Mouse (Mus musculus): ENCODE data around the gene Scyl1. TPM values are rescaled to one million over a fixed set of nuclear protein-coding genes. Genes with fewer than 3 reads are reported as not detected.
A peak's percentile ranks its signal among the peaks of the same experiment; 100 is the strongest.
"Not testable (repeated sequence)": the region's sequence is repeated elsewhere in the genome, so short reads cannot be mapped to it uniquely, and the experiment has no call there.

Scyl1 gene
- polyA plus RNA-seq, 1 experiment from 2014 or later, result 74.9 TPM

DNA sequence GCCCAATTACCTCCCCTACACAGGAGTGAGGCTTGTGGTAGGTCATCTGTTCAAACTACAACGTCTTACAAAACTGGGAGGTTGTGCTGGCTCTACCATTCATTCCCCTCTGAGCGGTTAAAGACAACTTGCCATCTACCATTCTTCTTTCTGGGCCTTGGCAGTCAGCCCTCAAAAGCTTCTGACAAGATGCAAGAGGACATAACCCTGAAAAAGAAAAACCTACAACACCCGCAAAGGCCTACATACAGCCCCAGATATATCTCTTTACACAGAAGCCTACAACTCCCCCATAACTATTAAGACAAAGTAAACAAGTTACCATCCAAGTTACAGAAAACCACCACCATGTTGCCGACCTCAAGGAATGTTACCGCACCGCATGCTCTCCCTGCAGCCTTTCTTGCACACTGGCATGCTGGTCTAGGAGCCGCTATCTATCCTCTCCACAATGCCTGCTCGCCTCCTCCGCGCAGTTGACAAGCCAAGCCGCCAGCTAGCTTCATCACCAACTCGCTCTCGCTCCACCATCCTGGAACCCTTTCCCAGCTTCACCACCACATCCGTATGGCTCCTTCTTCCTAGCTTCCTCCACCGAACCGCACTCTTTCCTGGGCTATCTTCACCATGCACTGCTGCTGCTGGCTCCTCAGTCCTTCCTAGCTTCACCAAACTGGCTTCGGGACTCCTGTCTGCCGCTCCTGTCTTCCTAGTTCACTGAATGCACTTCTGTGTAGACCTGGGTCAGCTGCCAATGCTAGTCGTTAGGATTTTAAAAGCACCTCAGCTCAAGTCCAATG is 29.6 kb upstream of the Scyl1 start:
- Histone ChIP-seq H3K4me3 (peak overlapping the region; percentile 69), H3K9me3 (no peaks in the 10 kb centered on the region), H3K27me3 (replicated peaks; ENCODE audit: low read depth, poor library complexity, severe bottlenecking) (no peaks in the 10 kb centered on the region), H3K27ac (replicated peaks) (peak overlapping the region; percentile 98), H3K4me1 (peaks cover 54% of the 10 kb centered on the region), H3K36me3 (replicated peaks) (peaks cover 51% of the 10 kb centered on the region)
- under 1% methylated on average over 19 of the region's 19 CpGs for WGBS
- peak; percentile 59 for DNase-seq (ENCODE audit: low spot score)

DNA sequence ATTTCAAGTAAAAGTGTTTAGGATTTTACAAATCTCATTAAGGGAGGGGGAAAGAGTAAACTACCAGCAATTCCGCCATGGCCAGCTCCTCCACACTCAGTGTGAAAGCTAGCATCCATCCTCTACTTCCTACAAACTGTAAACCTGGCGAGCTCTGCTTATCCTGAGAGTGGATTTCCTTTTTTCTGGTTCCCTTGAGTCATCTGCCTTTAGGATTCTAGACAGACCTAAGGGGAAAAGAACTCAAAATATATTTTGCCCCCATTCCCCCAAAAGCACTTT is 29.1 kb upstream of the Scyl1 start:
- Histone ChIP-seq H3K4me3 (peak overlapping the region; percentile 69), H3K27me3 (replicated peaks; ENCODE audit: low read depth, poor library complexity, severe bottlenecking) (no peaks in the 10 kb centered on the region), H3K9me3 (no peaks in the 10 kb centered on the region), H3K4me1 (peaks cover 54% of the 10 kb centered on the region), H3K36me3 (replicated peaks) (peaks cover 57% of the 10 kb centered on the region), H3K27ac (replicated peaks) (peak overlapping the region; percentile 98)
- no peak for DNase-seq (ENCODE audit: low spot score)
- 2% methylated on average over 2 of the region's 2 CpGs for WGBS

GRCm38 (mm10) chr19:5799566-5800349 is 28.5 kb upstream of the Scyl1 start:
- H3K4me3 ChIP-seq, result peak overlapping the region; percentile 69
- H3K27ac ChIP-seq (replicated peaks), result peak overlapping the region; percentile 98
- H3K4me1 ChIP-seq, result peaks cover 54% of the 10 kb centered on the region
- no peaks in the 10 kb centered on the region for H3K9me3 ChIP-seq
- WGBS, result 3% methylated on average over 10 of the region's 10 CpGs
- H3K27me3 ChIP-seq (replicated peaks; ENCODE audit: low read depth, poor library complexity, severe bottlenecking), result no peaks in the 10 kb centered on the region
- DNase-seq (ENCODE audit: low spot score), result peak; percentile 51
- H3K36me3 ChIP-seq (replicated peaks), result peaks cover 62% of the 10 kb centered on the region

DNA sequence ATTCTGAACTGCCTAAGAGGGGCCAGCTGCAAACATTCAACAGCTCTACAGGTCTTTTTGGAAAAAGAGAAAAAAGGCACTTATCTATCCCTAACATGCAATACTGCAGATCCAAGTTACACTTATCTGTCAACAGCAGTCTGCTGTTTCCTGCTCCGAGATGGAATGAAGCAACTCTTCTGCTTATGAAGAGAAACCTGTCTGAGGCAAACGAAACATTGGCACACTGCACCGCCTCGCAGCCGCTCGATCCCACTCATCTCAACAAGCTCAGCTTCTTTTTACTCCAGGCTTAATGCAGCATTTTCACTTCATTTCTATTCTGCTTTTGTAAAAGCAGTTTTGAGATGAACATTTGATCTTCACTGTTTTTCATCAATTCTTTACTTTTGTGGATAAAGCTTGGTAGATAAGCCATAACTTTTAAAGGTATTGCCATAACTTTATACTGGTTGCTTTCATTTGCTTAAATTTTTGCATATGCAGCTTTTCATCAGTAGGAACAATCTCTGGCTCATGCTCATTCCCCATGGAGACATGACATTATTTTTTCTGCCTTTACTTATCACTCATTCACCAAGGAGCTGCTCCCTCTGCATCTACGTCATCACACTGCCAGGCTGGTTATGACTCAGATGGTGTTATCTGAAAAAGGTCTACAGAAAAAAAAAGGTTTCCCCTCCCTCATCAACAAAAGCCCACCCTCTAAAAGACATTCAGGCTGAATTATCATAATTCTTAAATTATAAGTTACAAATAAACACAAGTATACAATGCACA is 27.7 kb upstream of the Scyl1 start:
- Histone ChIP-seq H3K36me3 (replicated peaks) (peaks cover 64% of the 10 kb centered on the region), H3K27ac (replicated peaks) (peak overlapping the region; percentile 98), H3K9me3 (no peaks in the 10 kb centered on the region), H3K27me3 (replicated peaks; ENCODE audit: low read depth, poor library complexity, severe bottlenecking) (no peaks in the 10 kb centered on the region), H3K4me1 (peaks cover 48% of the 10 kb centered on the region), H3K4me3 (peak overlapping the region; percentile 69)
- 22% methylated on average over 7 of the region's 7 CpGs for WGBS
- no peak for DNase-seq (ENCODE audit: low spot score)

DNA sequence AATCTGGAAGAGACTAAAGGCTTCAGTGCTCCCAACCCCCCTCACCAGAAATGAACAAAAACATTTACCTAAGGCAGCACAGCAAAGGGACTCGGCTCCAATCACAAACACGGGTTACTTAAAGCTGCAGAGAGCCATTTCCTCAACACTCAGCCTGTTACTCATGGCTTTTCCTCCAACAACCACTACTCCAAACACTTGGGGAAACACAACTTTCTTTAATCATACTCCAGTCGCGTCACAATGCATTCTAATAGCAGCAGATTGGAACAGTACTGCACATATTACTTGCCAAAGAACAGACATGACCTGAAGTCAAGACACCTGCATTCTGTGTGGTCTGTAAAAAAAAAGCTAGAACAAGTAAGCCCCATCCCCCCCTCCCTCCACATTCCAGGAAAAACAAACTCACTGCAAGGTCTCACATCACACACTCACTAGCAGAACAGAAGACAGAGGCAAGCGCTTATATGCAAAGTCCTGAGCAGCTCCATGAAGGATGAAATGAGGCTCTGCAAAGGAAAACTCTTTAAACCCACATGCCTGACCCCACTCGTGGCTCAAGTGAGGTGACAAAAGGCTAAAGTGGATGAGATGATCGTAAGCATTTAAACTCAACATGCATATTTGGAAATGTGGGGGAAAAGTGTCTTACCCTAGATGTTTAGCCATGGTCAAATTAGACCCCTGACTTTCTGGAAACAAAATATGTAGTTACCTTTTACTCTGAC is 26.3 kb upstream of the Scyl1 start:
- Histone ChIP-seq H3K36me3 (replicated peaks) (peaks cover 64% of the 10 kb centered on the region), H3K4me1 (peaks cover 36% of the 10 kb centered on the region), H3K27me3 (replicated peaks; ENCODE audit: low read depth, poor library complexity, severe bottlenecking) (no peaks in the 10 kb centered on the region), H3K4me3 (peak overlapping the region; percentile 69), H3K27ac (replicated peaks) (no peak overlapping the region; the same call in 1 of the 2 replicates), H3K9me3 (no peaks in the 10 kb centered on the region)
- 50% methylated on average over 7 of the region's 7 CpGs for WGBS
- no peak for DNase-seq (ENCODE audit: low spot score)

DNA sequence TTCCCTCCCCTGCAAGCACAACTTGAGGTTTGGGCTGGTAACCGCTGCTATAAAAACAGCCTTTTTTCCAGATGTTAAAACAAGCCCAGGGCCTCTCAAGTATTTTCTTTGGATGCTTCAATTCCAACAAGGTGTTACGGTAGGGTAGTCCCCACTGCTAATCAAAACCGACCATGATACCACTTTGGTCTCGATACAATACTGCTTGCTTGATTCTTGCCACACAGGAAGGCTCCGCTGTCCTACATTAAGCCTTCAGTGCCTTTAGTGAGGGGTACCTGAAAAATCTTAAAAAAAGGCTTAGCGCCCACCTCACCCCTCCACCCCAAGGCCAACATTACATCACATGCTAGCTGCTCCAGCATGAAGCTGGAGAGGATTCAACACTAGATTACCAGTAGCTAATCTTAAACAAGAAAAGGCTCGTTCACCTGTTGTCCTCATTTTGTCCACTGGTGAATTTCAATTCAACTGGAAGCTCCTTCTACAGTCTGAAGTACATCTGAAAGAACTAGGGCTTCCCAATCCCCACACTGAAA is 25.4 kb upstream of the Scyl1 start:
- H3K27ac ChIP-seq (replicated peaks), result no peak overlapping the region
- 85% methylated on average over 7 of the region's 7 CpGs for WGBS
- H3K9me3 ChIP-seq, result no peaks in the 10 kb centered on the region
- H3K27me3 ChIP-seq (replicated peaks; ENCODE audit: low read depth, poor library complexity, severe bottlenecking), result no peaks in the 10 kb centered on the region
- H3K4me3 ChIP-seq, result peak overlapping the region; percentile 69
- peaks cover 64% of the 10 kb centered on the region for H3K36me3 ChIP-seq (replicated peaks)
- no peak for DNase-seq (ENCODE audit: low spot score)
- peaks cover 36% of the 10 kb centered on the region for H3K4me1 ChIP-seq

- no peak for DNase-seq (ENCODE audit: low spot score)
- H3K9me3 ChIP-seq, result no peaks in the 10 kb centered on the region
Measured at GRCm38 (mm10) chr19:5795668-5796572, 24.7 kb upstream of the Scyl1 start.

DNA sequence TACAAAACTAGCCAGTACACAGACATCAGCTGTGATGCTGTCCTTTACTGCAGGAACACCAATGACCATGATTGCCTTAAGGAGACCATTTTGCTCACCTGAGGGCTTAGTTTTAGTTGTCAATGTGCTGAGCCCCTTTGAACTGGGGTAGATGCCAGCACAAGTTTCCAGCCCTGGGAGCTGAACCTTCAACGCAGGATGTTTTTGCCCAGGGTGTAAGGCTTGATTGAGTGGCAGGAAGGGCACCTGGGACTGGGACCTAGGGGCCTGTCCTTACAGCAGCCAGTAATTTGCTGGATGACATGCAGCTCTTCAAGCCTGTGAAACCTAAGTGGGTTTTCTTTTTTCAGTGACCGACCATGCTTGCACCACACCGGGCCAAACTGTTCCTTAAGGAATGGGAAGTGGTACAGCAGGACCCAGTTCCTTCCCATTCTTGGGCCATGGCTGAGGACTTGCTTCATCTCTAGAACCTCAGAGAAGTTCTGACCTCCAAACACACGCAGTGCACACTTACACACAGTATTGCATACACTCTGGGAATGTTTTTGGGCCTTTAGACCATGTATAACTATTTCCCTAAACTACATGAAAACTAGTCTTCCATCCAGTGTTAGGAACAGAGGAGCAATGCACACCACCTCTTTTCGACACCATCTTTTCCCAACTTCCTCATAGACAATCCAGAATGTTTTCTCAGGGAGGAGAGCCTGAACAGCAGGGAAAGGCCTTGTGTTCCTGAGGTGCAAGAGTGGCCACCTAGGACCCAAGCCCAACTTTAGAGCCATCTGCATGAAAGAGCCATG is 23.8 kb upstream of the Scyl1 start:
- peak; percentile 43 for DNase-seq (ENCODE audit: low spot score)
- Histone ChIP-seq H3K9me3 (no peaks in the 10 kb centered on the region), H3K27ac (replicated peaks) (no peak overlapping the region), H3K36me3 (replicated peaks) (peaks cover 54% of the 10 kb centered on the region), H3K27me3 (replicated peaks; ENCODE audit: low read depth, poor library complexity, severe bottlenecking) (no peaks in the 10 kb centered on the region), H3K4me1 (peaks cover 36% of the 10 kb centered on the region), H3K4me3 (peak overlapping the region; percentile 69)
- WGBS, result 46% methylated on average over 5 of the region's 5 CpGs

More at GRCm38 (mm10) chr19:5795668-5796572, 24.7 kb upstream of the Scyl1 start:
- Histone ChIP-seq H3K27ac (replicated peaks) (no peak overlapping the region), H3K4me1 (peaks cover 36% of the 10 kb centered on the region), H3K4me3 (peak overlapping the region; percentile 69), H3K27me3 (replicated peaks; ENCODE audit: low read depth, poor library complexity, severe bottlenecking) (no peaks in the 10 kb centered on the region), H3K36me3 (replicated peaks) (peaks cover 64% of the 10 kb centered on the region)
- WGBS, result 80% methylated on average over 11 of the region's 11 CpGs

DNA sequence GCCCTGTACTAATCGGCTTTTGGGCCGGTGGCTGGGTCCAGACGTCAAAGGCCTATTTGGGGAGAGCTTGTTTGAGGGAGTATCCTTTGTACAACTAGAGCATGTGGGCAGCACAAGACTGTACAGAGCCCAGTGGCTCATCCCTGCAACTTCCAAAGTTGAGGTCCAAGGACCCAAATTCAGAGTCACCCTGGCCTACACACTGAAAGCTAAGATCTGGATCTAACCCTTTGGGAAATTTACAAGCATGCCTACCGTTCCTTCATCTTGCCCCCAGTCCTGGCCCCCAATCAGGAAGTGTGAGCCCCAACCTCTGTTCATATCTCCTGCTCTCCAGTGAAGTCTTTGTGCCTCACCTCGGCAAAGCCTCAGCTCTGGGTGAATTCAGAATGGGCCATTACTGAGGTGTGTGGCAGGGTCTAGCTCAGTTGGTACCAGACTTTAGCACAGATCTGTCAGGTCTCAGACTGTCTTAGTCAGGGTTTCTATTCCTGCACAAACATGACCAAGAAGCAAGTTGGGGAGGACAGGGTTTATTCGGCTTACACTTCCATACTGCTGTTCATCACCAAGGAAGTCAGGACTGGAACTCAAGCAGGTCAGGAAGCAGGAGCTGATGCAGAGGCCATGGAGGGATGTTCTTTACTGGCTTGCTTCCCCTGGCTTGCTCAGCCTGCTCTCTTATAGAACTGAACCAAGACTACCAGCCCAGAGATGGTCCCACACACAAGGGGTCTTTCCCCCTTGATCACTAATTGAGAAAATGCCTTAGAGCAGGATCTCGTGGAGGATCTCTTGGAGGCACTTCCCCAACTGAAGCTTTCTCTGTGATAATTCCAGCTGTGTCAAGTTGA is 22.9 kb upstream of the Scyl1 start:
- Histone ChIP-seq H3K4me1 (peaks cover 36% of the 10 kb centered on the region), H3K36me3 (replicated peaks) (peaks cover 46% of the 10 kb centered on the region), H3K4me3 (peak overlapping the region; percentile 69; the same call in 1 of the 2 replicates), H3K27ac (replicated peaks) (peak overlapping the region; percentile 14; the same call in 1 of the 2 replicates)
- 51% methylated on average over 7 of the region's 7 CpGs for WGBS
- DNase-seq (ENCODE audit: low spot score), result peak; percentile 32
- H3K9me3 ChIP-seq; H3K27me3 ChIP-seq (replicated peaks; ENCODE audit: low read depth, poor library complexity, severe bottlenecking): not testable (repeated sequence)

DNA sequence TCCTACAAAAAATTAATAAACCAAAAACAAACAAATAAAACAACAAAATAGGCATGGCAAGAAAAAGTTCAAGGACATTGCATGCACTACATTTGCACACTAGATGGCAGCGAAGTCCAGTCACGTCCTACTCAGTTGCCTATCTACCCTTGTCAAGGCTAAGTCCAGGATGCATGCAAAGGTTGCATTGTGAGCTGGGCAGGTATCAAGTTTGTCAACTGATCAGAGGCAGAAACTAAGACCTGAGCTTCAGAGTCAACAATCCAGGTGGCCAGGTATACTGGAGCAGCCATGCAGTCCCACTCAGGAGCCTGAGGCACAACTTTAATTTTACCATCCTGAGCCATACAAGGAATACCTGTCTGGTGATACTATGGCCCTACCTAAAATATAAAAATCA is 21.9 kb upstream of the Scyl1 start:
- Histone ChIP-seq H3K27ac (replicated peaks) (no peak overlapping the region), H3K27me3 (replicated peaks; ENCODE audit: low read depth, poor library complexity, severe bottlenecking) (no peaks in the 10 kb centered on the region), H3K4me1 (peaks cover 35% of the 10 kb centered on the region), H3K4me3 (no peak overlapping the region), H3K9me3 (no peaks in the 10 kb centered on the region), H3K36me3 (replicated peaks) (peaks cover 36% of the 10 kb centered on the region)
- WGBS, result 6% methylated on average over 2 of the region's 2 CpGs
- DNase-seq (ENCODE audit: low spot score), result peak; percentile 47
